8 mouse cellular contexts compared by ENCODE assay signal in the genomic region with DNA sequence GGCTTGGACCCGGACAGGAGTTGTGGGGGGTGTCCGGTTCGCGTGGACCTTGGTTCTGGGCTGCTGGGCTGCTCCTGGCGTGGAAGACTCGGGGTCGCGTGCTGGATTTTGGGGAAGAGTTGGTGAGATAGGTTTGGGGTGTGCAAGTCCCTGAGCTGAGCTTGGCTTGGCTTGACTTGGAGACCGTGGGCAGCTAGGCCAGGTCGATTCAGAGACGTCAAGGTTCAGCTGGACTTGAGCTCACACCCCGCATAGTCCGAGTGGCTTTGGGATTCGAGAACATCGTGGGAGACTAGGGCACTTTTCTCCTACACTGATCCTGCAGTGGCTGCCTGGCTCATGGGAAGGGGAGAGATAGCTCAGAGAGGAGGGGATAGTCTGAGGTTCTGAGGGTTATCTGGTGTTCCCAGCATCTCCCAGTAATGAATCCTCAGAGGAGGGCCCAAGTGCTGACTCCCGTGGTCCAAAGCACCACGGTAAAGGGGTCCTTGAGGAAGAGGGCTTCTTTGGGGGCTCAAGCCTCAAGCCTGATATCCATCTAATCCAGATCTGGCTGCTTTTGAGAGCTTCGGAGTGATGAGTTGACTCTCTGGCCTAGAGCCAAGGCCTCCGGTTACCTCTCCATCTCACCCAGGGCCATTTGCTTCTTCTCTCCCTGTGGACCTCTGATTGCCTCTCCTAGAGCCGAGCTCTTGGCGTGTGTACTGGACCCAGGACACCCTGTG. TPM values are rescaled to one million over a fixed set of nuclear protein-coding genes. Genes with fewer than 3 reads are reported as not detected.
DNase-seq lines count a peak whose midpoint lies in the region; ATAC-seq and TF ChIP-seq lines count a peak whose summit lies in the region.

No protein-coding gene starts in this region.

- in situ Hi-C loops in ES-E14 (cut with MboI; ENCODE audit: low sequenced_read_pairs in 2 of 2, unreplicated experiment in 2 of 2), result no loop called here

- H3K9ac ChIP-seq in heart, embryonic 12.5 days, result peak overlapping the region; percentile 88
- peak overlapping the region; percentile 83 for H3K9ac ChIP-seq in ES-E14 (ENCODE audit: insufficient read depth, low read depth, low read length, poor library complexity, severe bottlenecking)
- H3K9ac ChIP-seq in stomach, embryonic 14.5 days (replicated peaks; ENCODE audit: low read depth, low read length), result peak overlapping the region; percentile 47

- H3K4me2 ChIP-seq in heart, embryonic 12.5 days, result peak overlapping the region; percentile 91
- peak overlapping the region; percentile 90 for H3K4me2 ChIP-seq in stomach, embryonic 14.5 days (replicated peaks; ENCODE audit: low read depth, low read length)

- no peak for DNase-seq in heart, adult 18-20 months
- no peak for DNase-seq in ES-E14 (ENCODE audit: low read depth, low spot score)
- DNase-seq in embryonic facial prominence, embryonic 10.5 days (ENCODE audit: low spot score), result no peak
- peak; percentile 20 to 52 for DNase-seq in kidney, postnatal 36 days
- no peak for DNase-seq in ovary, postnatal 10 days (ENCODE audit: low spot score)
- no peak for DNase-seq in thymus, adult 18-20 months

- peak overlapping the region; percentile 87 for H3K4me3 ChIP-seq in heart, embryonic 12.5 days
- peak overlapping the region; percentile 66 to 90 for H3K4me3 ChIP-seq in ES-E14 (ENCODE audit: insufficient read depth in 1 of 2, low read depth in 1 of 2, low read length in 2 of 2, poor library complexity in 1 of 2, severe bottlenecking in 1 of 2)
- peak overlapping the region; percentile 86 for H3K4me3 ChIP-seq in embryonic facial prominence, embryonic 10.5 days
- H3K4me3 ChIP-seq in stomach, embryonic 14.5 days (ENCODE audit: low read depth, low read length), result peak overlapping the region; percentile 59

- peak overlapping the region; percentile 34 for H3K27ac ChIP-seq in heart, embryonic 12.5 days (ENCODE audit: poor library complexity, severe bottlenecking)
- no peak overlapping the region for H3K27ac ChIP-seq in ES-E14 (ENCODE audit: insufficient read depth, low read depth, low read length, poor library complexity, severe bottlenecking)
- peak overlapping the region; percentile 89 for H3K27ac ChIP-seq in embryonic facial prominence, embryonic 10.5 days (replicated peaks)
- H3K27ac ChIP-seq in stomach, embryonic 14.5 days (ENCODE audit: low read length), result 0 out of 2 replicates have a peak overlapping the region, but pooled peaks have one; percentile 3

- 0 out of 2 replicates have a peak, but pooled peaks have one; percentile 16 for ATAC-seq in heart, embryonic 12.5 days (ENCODE audit: insufficient number of reproducible peaks, low FRiP score)
- ATAC-seq in stomach, embryonic 14.5 days (ENCODE audit: insufficient number of reproducible peaks, insufficient read depth, low FRiP score, low read depth), result no peak

- no peaks in the 10 kb centered on the region for H3K36me3 ChIP-seq in heart, embryonic 12.5 days
- no peaks in the 10 kb centered on the region for H3K36me3 ChIP-seq in ES-E14 (ENCODE audit: control insufficient read depth, insufficient read depth, low read length, poor library complexity, severe bottlenecking)
- no peaks in the 10 kb centered on the region for H3K36me3 ChIP-seq in embryonic facial prominence, embryonic 10.5 days (replicated peaks)
- no peaks in the 10 kb centered on the region for H3K36me3 ChIP-seq in stomach, embryonic 14.5 days (ENCODE audit: control insufficient read depth, insufficient read depth, low read length)

- H3K9me3 ChIP-seq in heart, embryonic 12.5 days (replicated peaks), result no peaks in the 10 kb centered on the region
- no peaks in the 10 kb centered on the region for H3K9me3 ChIP-seq in ES-E14 (ENCODE audit: control insufficient read depth, insufficient read depth, low read depth, low read length)
- no peaks in the 10 kb centered on the region for H3K9me3 ChIP-seq in embryonic facial prominence, embryonic 10.5 days
- no peaks in the 10 kb centered on the region for H3K9me3 ChIP-seq in stomach, embryonic 14.5 days (ENCODE audit: control insufficient read depth, low read depth, low read length)

- 10% methylated on average over 21 of the region's 21 CpGs for WGBS in heart, embryonic 12.5 days
- 18% methylated on average over 21 of the region's 21 CpGs for WGBS in embryonic facial prominence, embryonic 10.5 days
- 8% methylated on average over 21 of the region's 21 CpGs for WGBS in stomach, embryonic 14.5 days

- no peaks in the 10 kb centered on the region for H3K27me3 ChIP-seq in heart, embryonic 12.5 days (replicated peaks)
- no peaks in the 10 kb centered on the region for H3K27me3 ChIP-seq in embryonic facial prominence, embryonic 10.5 days (replicated peaks; ENCODE audit: low read depth, poor library complexity, severe bottlenecking)
- H3K27me3 ChIP-seq in stomach, embryonic 14.5 days (ENCODE audit: control insufficient read depth, insufficient read depth, low read length), result no peaks in the 10 kb centered on the region

- peaks cover 51% of the 10 kb centered on the region for H3K4me1 ChIP-seq in heart, embryonic 12.5 days (replicated peaks)
- peaks cover 0 to 15% of the 10 kb centered on the region in 2 experiments; a peak in 1 of 4 replicates for H3K4me1 ChIP-seq in ES-E14 (ENCODE audit: control insufficient read depth in 2 of 2, insufficient read depth in 2 of 2, low read length in 2 of 2, poor library complexity in 1 of 2)
- peaks cover 69% of the 10 kb centered on the region for H3K4me1 ChIP-seq in embryonic facial prominence, embryonic 10.5 days
- H3K4me1 ChIP-seq in stomach, embryonic 14.5 days (ENCODE audit: control insufficient read depth, insufficient read depth, low read length), result peaks cover 46% of the 10 kb centered on the region

TF ChIP-seq in ES-E14, 5 proteins besides CTCF, POLR2A, EP300 and RAD21:
- TF ChIP-seq HCFC1 (IDR thresholded peaks at IDR 0.05; ENCODE audit: borderline replicate concordance, insufficient read depth, low read length) (no peak), ZNF384 (IDR thresholded peaks at IDR 0.05; ENCODE audit: low read depth, low read length) (no peak), ZC3H11A (IDR thresholded peaks at IDR 0.05; ENCODE audit: borderline replicate concordance, low read depth, low read length) (no peak), CHD2 (IDR thresholded peaks at IDR 0.05; ENCODE audit: low read depth, low read length) (no peak), MAFK (IDR thresholded peaks at IDR 0.05; ENCODE audit: insufficient read depth, low read depth, low read length) (no peak)

RNA-seq across cellular contexts. Expression of gene Ece1, which starts 0.6 kb away (rescaled TPM):
- polyA plus RNA-seq in heart, embryonic 12.5 days (2016; fragmentation: Nextera tagmentation; extraction: Ambion mirVana), result 122 and 144 TPM in 2 replicates
- 100 to 1,000 TPM; 105 to 121 TPM for total RNA-seq in heart, adult 18-20 months (2021)
- total RNA-seq in ES-E14 (2012; rRNA removed), result 99.2 and 131 TPM in 2 replicates
- polyA plus RNA-seq in embryonic facial prominence, embryonic 10.5 days (2016; fragmentation: Nextera tagmentation; extraction: Ambion mirVana), result 46.6 and 54.5 TPM in 2 replicates
- 80.6 and 83.2 TPM in 2 replicates for polyA plus RNA-seq in stomach, embryonic 14.5 days (2014; fragmentation: Nextera tagmentation; extraction: Ambion mirVana)

Comparison
In these comparisons a context has a peak if more than half of its experiments do, and no peak if none do; other contexts are left out.
1. DNase-seq: peak in kidney, postnatal 36 days (2 of 2); none in heart, adult 18-20 months (0 of 2), ES-E14 (single experiment), embryonic facial prominence, embryonic 10.5 days (single experiment), ovary, postnatal 10 days (single experiment) and thymus, adult 18-20 months (0 of 2).
2. Peak in every context shown above with its lines, with median percentiles within 50 percentile points of each other: H3K4me3 ChIP-seq and H3K9ac ChIP-seq.